Mouse (Mus musculus): Measurements from ENCODE around the gene Clec4n.
"Not testable (repeated sequence)": the region's sequence is repeated elsewhere in the genome, so short reads cannot be mapped to it uniquely, and the experiment has no call there.

Gene Clec4n

DNA sequence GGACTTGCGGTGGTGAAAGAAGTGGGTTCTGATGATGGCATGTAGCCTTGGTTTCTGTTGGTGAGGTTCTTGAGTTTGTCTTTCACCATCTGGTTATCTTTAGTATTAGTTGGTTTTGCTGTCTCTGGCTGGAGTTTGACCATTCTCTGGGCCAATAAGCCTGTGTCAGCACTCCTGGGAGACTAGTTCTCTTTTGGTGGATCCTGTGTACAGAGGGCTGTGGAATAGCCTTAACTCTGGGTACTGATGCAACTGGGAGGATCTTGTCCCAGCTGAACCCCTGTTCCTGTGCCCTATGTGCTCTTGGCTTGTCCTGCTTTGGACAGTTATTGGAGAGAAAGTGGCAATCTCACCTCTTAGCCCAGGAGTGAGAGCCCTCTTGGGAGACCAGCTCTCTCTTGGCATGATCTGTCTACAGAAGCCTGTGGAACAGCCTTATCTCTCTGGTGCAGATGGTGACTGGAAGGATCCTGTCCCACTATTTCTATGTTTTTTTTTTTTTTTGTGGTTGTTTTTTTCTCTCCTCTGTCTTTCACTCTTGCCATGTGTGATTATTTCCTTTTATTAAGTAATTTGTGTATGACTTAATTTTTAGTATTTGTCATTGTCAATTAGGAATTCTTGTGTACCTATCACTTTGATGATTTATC is 63.2 kb downstream of the Clec4n start:
- no peak for DNase-seq (ENCODE audit: low read depth, low spot score)

DNA sequence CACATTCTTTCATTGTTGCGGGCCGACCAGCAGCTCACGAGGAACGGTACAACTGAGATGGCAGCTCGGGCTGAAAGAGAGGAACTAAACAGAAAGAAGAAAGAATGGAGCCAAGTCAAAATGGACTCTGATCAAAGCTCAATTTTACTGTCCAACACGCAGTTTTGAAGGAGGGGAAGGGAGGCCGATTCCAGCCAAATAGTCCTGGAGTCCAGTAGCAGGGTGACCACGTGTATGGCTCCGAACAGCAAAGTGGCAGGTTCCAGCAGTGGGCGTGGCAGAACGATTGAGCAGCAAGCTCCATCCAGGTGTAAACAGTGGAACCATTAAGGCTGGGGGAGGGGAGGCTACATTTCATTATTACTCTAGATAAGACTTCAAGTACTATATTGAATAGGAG is 63.9 kb downstream of the Clec4n start:
- not testable (repeated sequence) for DNase-seq (ENCODE audit: low read depth, low spot score)

Measured in 3T3-L1 (cell line).